Mouse (Mus musculus) embryonic facial prominence, embryonic 12.5 days (tissue): Measurements from ENCODE around the gene Atg2a. TPM values are rescaled to one million over a fixed set of nuclear protein-coding genes. Genes with fewer than 3 reads are reported as not detected.

ENCODE experiments used
- ATAC-seq: fragments of 200-750 bp; cut with Nextera tagmentation; 2 replicates; pipeline ENCODE4 v1.8.0; 2017; ENCODE audit not compliant: insufficient number of reproducible peaks, insufficient read depth, low FRiP score, low TSS enrichment
- H3K27ac ChIP-seq: fragments of 300-500 bp; sonication (generic); 2 replicates; pipeline ENCODE4 v1.5.1; 2016; ENCODE audit warnings: mild to moderate bottlenecking
- H3K27me3 ChIP-seq: fragments of 300-500 bp; sonication (generic); 2 replicates; pipeline ENCODE4 v1.6.1; 2016; ENCODE audit warnings: mild to moderate bottlenecking, moderate library complexity
- H3K36me3 ChIP-seq: fragments of 300-500 bp; sonication (generic); 2 replicates; pipeline ENCODE4 v1.6.1; 2016; ENCODE audit warnings: mild to moderate bottlenecking
- H3K4me1 ChIP-seq: fragments of 300-500 bp; sonication (generic); 2 replicates; pipeline ENCODE4 v1.6.1; 2016
- H3K4me2 ChIP-seq: fragments of 300-500 bp; sonication (generic); replicated peaks from 2 replicates; pipeline ENCODE4 v1.6.1; 2016; ENCODE audit warnings: mild to moderate bottlenecking, moderate library complexity
- H3K4me3 ChIP-seq: fragments of 300-500 bp; sonication (generic); 2 replicates; pipeline ENCODE4 v1.5.1; 2016; ENCODE audit warnings: mild to moderate bottlenecking
- H3K9ac ChIP-seq: fragments of 300-500 bp; sonication (generic); 2 replicates; pipeline ENCODE4 v1.6.1; 2016; ENCODE audit warnings: mild to moderate bottlenecking, moderate library complexity
- H3K9me3 ChIP-seq: fragments of 300-500 bp; sonication (generic); 2 replicates; pipeline ENCODE4 v1.6.1; 2016; ENCODE audit warnings: mild to moderate bottlenecking, moderate library complexity
- WGBS: fragments of 180-500 bp; shearing (Covaris S2); methylation state at CpG from one replicate; pipeline ENCODE4 v1.1.7; 2016; 5-methylcytosine and 5-hydroxymethylcytosine counted together
- polyA plus RNA-seq: library from polyadenylated mRNA; unstranded; fragments of >200 nt; fragmentation: Nextera tagmentation; extraction: Ambion mirVana; gene quantifications from 2 replicates; pipeline ENCODE4 v1.2.1, GENCODE M21; 2016

Gene Atg2a
- polyA plus RNA-seq, 1 experiment from 2014 or later, result 12.0 TPM

DNA sequence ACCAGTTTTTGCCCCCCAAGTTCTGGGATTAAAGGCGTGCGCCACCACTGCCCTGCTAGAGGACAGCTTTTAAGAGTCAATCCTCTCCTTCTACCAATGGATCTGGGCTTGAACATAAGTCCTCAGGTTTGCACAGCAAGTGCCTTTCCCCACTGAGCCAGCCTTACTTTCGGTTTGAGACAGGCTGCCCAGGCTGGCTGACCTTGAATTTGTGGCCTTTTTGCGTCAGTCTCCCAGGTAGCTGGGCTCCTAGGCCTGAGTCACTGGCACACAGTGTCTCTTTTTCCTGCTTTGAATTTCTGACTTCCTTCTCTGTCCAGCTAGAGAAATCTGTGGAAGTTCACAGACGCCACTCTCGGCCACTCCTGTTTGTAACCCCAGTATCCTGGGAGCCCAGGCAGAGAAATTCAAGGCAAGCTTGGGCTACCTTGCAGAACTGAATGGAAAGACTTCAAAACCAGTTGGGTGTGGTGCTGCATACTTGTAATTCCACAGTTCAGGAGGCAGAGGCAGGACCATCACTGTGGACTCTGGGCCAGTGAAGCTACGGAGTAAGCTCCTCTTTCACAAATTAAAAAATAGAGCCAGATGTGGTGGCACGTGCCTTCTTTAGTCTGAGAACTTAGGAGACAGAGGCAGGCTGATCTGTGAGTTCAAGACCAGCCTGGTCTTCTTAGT lies 28.5 kb downstream of the Atg2a start:
- 86% methylated on average over 8 of the region's 8 CpGs for WGBS
- Histone ChIP-seq H3K4me3 (no peak overlapping the region), H3K27ac (no peak overlapping the region), H3K4me2 (no peak overlapping the region), H3K9ac (no peak overlapping the region), H3K36me3 (no peaks in the 10 kb centered on the region), H3K9me3 (no peaks in the 10 kb centered on the region), H3K27me3 (peaks cover 4% of the 10 kb centered on the region; the same call in 1 of the 2 replicates), H3K4me1 (no peaks in the 10 kb centered on the region)
- no peak for ATAC-seq

DNA sequence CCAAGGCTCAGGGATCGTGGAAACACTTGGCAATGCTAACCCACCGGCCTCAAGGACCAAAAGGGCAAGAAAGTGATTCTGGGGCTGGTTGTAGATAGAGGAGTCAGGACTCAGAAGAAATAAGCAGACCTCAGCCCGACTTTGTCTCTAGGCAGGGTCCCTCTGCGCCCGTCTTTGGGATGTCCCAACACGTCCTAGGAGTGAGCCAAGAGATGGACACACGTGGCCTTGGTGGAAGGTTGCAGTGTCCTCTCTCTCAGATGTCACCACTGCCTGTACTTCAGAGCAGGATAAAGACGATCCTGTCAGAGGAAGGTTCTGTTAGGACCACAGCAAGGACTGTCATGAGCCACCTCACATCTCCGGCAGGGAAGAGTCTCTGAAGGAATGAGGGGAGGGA lies 29.2 kb downstream of the Atg2a start:
- H3K4me2 ChIP-seq, result no peak overlapping the region
- 58% methylated on average over 9 of the region's 9 CpGs for WGBS
- no peak for ATAC-seq
- no peak overlapping the region for H3K4me3 ChIP-seq
- H3K4me1 ChIP-seq, result peaks cover under 1% of the 10 kb centered on the region; the same call in 1 of the 2 replicates
- peaks cover 4% of the 10 kb centered on the region; the same call in 1 of the 2 replicates for H3K27me3 ChIP-seq
- H3K9ac ChIP-seq, result no peak overlapping the region
- H3K36me3 ChIP-seq, result no peaks in the 10 kb centered on the region
- no peaks in the 10 kb centered on the region for H3K9me3 ChIP-seq
- H3K27ac ChIP-seq, result no peak overlapping the region

DNA sequence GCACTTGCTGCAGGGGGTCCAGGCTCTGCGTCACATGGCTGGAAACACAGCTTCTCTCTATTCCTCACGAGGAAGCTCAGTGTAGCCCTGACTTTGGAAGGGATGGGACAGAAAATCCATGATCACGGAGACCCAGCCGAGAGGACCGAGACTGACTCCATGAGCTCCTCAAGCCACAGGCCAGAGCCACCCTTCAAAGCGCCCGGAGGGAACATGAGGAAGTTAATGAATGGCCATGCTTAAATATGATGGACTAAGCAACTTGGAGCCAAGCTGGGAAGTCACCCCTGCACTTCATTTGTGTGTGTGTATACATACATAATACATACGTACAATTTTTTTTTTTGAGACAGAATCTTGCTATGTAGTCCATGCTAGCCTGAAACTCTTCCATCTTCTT lies 29.7 kb downstream of the Atg2a start:
- 32% methylated on average over 8 of the region's 8 CpGs for WGBS
- Histone ChIP-seq H3K9ac (no peak overlapping the region), H3K27ac (no peak overlapping the region)

DNA sequence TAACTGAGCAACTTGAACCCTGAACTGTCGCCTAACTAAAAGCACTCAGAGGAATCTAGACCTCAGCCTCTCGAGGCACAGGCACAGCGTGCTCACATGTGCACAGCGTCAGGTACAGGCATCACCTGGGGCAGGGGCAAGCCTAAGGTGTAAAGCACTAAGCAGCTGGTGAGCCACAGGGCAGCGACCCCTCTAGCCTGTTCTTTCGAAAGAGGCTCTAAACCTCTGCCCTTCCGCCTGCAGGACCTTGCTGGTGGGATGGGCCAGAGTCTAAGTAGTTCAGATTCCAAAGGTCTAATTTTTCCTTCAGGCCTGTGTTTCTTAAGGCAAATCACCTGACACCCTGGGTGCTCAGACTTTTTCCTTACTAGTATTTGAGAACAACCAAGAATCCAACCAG lies 30.6 kb downstream of the Atg2a start:
- H3K4me3 ChIP-seq, result no peak overlapping the region
- 60% methylated on average over 7 of the region's 7 CpGs for WGBS
- H3K9ac ChIP-seq, result no peak overlapping the region
- no peak overlapping the region for H3K27ac ChIP-seq
- no peak overlapping the region for H3K4me2 ChIP-seq
- H3K36me3 ChIP-seq, result no peaks in the 10 kb centered on the region
- peaks cover 3% of the 10 kb centered on the region; the same call in 1 of the 2 replicates for H3K4me1 ChIP-seq
- no peak for ATAC-seq
- H3K27me3 ChIP-seq, result peaks cover 4% of the 10 kb centered on the region; the same call in 1 of the 2 replicates
- H3K9me3 ChIP-seq, result no peaks in the 10 kb centered on the region

More for the DNA sequence above, 29.7 kb downstream of the Atg2a start:
- no peak for ATAC-seq
- no peak overlapping the region for H3K4me3 ChIP-seq
- no peaks in the 10 kb centered on the region for H3K36me3 ChIP-seq
- no peak overlapping the region for H3K4me2 ChIP-seq
- H3K27me3 ChIP-seq, result peaks cover 4% of the 10 kb centered on the region; the same call in 1 of the 2 replicates
- H3K4me1 ChIP-seq, result peaks cover 3% of the 10 kb centered on the region; the same call in 1 of the 2 replicates
- no peaks in the 10 kb centered on the region for H3K9me3 ChIP-seq

DNA sequence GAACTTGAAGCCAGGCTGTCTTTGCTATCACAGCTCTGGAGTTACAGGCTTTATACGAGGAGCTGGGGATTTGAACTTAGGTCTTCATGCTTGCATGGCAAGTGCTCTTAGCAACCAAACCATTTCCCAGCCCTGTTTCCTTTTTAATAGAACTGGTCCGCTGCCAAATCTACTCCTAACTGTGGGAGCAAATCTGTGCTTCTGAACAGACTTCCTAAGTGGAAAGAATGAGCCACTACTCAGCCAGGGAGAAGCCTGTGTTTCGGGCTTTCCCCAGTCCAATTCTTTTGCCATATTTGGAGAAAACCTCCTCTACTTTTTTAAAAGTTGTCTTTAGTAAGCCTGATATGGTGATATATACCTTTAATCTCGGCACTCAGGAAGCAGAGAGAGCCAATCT lies 31.3 kb downstream of the Atg2a start:
- H3K9me3 ChIP-seq, result no peaks in the 10 kb centered on the region
- H3K27ac ChIP-seq, result no peak overlapping the region
- 82% methylated on average over 4 of the region's 4 CpGs for WGBS
- no peak for ATAC-seq
- H3K4me3 ChIP-seq, result no peak overlapping the region
- no peaks in the 10 kb centered on the region for H3K36me3 ChIP-seq
- no peak overlapping the region for H3K4me2 ChIP-seq
- no peak overlapping the region for H3K9ac ChIP-seq
- H3K4me1 ChIP-seq, result peaks cover 4% of the 10 kb centered on the region
- H3K27me3 ChIP-seq, result peaks cover 4% of the 10 kb centered on the region; the same call in 1 of the 2 replicates

- no peak for ATAC-seq
- Histone ChIP-seq H3K4me3 (no peak overlapping the region), H3K9ac (no peak overlapping the region), H3K27ac (no peak overlapping the region), H3K4me1 (peaks cover 13% of the 10 kb centered on the region), H3K27me3 (peaks cover 4% of the 10 kb centered on the region; the same call in 1 of the 2 replicates), H3K4me2 (no peak overlapping the region), H3K9me3 (no peaks in the 10 kb centered on the region), H3K36me3 (no peaks in the 10 kb centered on the region)
- WGBS, result 83% methylated on average over 4 of the region's 4 CpGs
Measured at GRCm38 (mm10) chr19:6273592-6273991, 32.1 kb downstream of the Atg2a start.

DNA sequence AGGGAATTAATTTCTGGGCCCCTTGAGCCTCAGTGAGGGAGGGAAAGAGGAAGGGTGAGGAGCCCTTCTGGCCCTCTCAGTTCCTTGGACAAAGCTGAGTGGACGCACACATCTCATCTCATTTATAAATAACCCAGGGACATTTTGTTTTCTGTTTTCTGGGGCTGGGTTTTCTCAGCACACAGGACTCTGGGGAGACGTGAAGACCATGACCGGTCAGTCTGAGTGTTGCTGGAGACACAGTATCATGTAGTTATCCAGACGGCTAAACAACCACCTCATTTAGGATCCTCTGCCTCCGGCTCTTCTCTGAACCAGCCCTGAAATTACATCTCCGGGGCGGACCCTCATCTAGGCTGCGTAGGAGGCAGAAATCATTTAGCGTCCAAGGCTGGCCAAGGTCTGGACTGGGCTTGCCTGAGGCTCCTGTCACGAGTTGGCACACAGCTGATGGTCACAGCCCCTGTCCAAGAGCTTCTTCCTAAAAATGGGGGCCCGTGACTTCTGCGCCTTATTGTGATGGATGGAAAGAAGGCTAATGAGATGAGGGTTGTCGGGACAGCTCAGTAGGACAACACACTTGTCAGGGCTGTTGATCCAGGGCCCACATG lies 32.6 kb downstream of the Atg2a start:
- Histone ChIP-seq H3K9me3 (no peaks in the 10 kb centered on the region), H3K36me3 (no peaks in the 10 kb centered on the region), H3K27me3 (peaks cover 4% of the 10 kb centered on the region; the same call in 1 of the 2 replicates), H3K9ac (no peak overlapping the region), H3K4me1 (peaks cover 18% of the 10 kb centered on the region), H3K27ac (no peak overlapping the region), H3K4me3 (no peak overlapping the region), H3K4me2 (no peak overlapping the region)
- 85% methylated on average over 13 of the region's 13 CpGs for WGBS
- no peak for ATAC-seq

GRCm38 (mm10) chr19:6275740-6276389 lies 34.4 kb downstream of the Atg2a start:
- WGBS, result 7% methylated on average over 15 of the region's 15 CpGs
- peak; percentile 19 for ATAC-seq
- Histone ChIP-seq H3K4me1 (peaks cover 26% of the 10 kb centered on the region), H3K9me3 (no peaks in the 10 kb centered on the region), H3K9ac (peak overlapping the region; percentile 55), H3K4me2 (peak overlapping the region; percentile 93), H3K36me3 (peaks cover 7% of the 10 kb centered on the region), H3K27ac (peak overlapping the region; percentile 72), H3K4me3 (peak overlapping the region; percentile 86), H3K27me3 (peaks cover 3% of the 10 kb centered on the region; the same call in 1 of the 2 replicates)

DNA sequence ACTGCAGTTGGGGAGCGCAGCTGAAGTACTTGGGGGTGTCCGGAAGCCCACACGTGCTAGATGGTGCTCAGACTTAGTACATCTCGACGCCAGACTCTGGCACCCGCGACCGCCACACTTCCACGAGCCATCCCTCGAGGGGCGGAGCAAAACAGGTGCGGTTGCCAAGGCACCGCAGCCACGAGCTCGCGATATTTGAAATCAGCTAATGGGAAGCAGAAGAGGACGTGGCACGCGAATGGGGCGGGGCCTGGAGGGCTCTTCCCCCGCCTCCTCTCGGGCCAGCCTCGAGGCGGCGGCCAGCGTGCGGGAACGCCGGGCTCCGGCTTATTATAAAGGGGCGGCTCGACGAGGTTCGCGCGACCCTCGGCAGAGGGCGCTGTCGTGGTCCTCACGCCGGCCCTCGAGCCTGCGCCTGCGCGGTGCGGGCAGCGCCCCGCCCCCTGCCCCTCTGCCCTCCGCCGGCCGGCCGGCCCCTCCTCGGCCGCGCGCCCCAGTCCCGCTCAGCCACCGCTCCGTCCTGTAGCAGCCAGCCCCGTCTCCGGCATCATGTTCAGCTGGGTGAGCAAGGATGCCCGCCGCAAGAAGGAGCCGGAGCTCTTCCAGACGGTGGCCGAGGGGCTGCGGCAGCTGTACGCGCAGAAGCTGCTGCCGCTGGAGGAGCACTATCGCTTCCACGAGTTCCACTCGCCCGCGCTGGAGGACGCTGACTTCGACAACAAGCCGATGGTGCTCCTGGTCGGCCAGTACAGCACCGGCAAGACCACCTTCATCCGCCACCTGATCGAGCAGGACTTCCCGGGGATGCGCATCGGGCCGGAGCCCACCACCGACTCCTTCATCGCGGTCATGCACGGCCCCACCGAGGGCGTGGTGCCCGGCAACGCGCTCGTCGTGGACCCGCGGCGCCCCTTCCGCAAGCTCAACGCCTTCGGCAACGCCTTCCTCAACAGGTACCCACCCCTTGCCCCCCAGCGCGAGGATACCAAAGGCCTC lies 35.3 kb downstream of the Atg2a start, which contains the start of gene Ehd1:
Gene Ehd1, plus strand, starts transcription at position 300 of the 996 bp plus-strand sequence.
- Histone ChIP-seq H3K9me3 (no peaks in the 10 kb centered on the region), H3K27ac (peak within 1 kb of the TSS; percentile 75), H3K4me1 (peaks cover 26% of the 10 kb centered on the region), H3K36me3 (peaks cover 15% of the 10 kb centered on the region), H3K27me3 (no peaks in the 10 kb centered on the region), H3K4me2 (peak within 1 kb of the TSS; percentile 93), H3K9ac (peak within 1 kb of the TSS; percentile 86), H3K4me3 (peak within 1 kb of the TSS; percentile 86)
- ATAC-seq, result peak; percentile 90
- WGBS, result under 1% methylated on average over 99 of the region's 106 CpGs

- Histone ChIP-seq H3K9me3 (no peaks in the 10 kb centered on the region), H3K4me3 (peak overlapping the region; percentile 86), H3K36me3 (peaks cover 27% of the 10 kb centered on the region), H3K4me1 (peaks cover 26% of the 10 kb centered on the region), H3K4me2 (peak overlapping the region; percentile 93), H3K27me3 (no peaks in the 10 kb centered on the region), H3K27ac (peak overlapping the region; percentile 75), H3K9ac (peak overlapping the region; percentile 86)
- WGBS, result 2% methylated on average over 10 of the region's 10 CpGs
- no peak for ATAC-seq
Measured at GRCm38 (mm10) chr19:6277661-6278438, 36.4 kb downstream of the Atg2a start.
